Mouse (Mus musculus) lung, postnatal 10 days (tissue): ENCODE results near the gene Fundc2.

Experiments
- DNase-seq: peaks from one replicate; pipeline ENCODE4 v3.0.0; 2021

Fundc2 gene

DNA sequence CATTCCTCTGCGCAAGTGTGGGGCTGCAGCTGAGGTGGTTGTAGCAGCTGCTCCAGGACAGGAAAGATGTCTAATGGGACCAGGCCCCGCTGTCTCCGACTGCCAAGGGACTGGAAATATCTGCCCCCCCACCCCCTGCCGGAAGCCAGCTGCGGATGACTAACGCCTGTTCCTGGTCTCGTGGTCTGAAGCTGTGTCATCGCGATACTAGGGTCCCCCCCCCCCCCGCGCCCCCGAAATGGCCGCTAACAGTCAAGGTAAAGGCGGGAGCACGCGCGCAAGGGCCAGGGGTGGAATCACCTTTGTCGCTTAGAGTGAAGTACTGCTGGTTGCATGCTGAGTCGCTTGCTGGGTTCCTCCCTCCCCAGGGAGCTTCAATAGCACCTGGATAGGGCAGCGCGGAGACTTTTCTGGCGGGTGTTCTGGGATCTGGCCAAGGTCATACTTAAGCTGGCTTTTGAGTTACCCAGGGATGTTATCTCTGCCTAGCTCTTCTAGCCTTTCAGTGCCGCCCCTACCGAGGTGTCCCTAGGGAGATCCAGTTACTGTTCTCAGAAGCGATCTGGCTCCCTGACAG, at the start of gene Fundc2, which contains the start of gene F8:
Gene Fundc2 (plus strand): TSS at position 205 of the 577 bp plus-strand sequence.
Gene F8 (minus strand): TSS at position 421 of the 577 bp plus-strand sequence.
- peak; percentile 89 for DNase-seq

DNA sequence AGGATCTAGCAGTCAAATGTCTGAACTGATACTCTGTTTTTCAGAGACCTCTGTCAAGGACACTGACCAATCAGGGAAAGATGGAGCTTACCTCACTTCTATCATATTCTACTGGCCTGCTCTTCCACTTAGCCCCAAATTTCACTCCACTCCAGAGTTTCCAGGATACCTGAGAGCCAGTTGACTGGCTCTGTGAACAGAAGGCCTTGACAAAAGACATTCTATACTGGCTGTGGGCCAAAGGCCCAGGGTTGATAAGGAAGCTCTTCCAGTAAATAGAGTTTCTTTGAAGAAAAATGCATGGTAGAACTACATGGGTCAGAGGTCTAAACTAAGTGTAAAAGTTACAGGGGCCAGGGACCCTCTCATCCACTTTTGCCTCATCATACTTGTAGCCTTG, 12.0 kb upstream of the Fundc2 start:
- peak; percentile 3 for DNase-seq

DNA sequence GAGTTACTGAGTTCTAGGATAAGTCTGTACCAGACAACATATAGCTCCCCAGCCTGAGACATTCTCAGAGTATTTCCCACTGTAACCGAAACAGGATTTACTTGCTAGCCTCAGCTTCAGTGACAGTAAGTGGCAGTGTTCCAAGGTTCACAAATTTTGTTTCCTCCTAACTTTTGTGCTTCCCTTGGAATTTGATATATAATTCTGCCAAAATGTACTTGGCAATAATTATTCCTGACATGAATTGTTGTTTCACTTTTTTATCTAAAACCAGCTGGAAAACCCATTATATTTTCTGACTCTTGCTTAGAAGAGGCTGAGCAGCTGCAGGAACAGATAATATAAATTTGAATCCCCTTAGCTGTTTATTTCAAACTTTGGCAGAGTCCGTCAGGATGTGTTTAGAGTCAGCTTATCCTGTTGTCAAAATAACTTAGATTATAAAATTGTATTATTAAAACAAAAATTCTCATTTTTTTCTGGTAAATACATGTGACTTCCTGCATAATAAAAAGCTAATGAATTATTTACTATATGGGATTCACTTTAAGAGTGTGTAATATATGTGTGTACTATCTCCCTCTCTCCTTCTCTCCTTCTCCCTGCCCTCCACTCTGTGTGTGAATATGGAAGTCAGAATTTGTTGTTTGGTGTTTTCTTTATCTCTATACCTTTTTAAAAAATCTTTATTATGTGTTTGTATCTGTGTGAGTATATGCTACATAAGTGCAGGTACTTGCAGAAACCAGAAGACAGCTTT, 9.4 kb upstream of the Fundc2 start:
- DNase-seq, result peak; percentile 41

DNA sequence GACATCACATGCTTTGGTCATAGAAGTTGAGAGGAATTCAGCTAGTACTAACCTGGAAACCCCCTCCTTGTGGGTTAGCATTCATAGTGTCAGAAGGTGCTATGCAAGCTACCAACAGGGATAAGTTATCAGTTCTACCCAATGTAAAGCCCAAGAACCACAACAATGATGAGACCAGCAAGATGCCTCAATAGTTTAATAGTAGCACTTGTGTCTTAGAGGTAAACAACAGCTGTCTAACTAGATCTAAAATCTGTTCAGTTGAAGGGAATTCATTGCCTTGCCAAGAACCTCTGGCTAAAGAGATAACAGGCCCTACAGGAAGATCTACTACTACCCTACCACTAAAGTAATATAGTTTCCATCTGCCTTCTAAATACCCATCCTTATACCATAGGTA, 5.4 kb upstream of the Fundc2 start:
- DNase-seq, result no peak

DNA sequence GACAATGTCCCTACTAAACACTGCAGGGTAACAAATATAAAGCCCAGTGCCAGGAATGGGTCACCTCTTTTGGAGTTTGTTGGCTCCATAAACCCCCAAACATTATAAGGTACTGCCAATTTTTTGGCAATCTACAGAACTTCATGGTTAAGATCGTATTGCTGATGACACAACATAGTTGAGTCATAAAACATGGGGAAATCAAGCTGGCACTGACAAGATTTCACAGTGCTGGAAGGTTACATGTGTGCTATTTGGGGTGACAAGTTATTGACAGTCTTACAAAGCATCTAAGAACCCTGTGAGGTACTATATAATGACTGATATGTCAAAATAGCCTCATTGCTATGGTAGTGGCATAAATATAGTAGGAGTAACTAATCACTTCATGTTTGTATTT, 1.0 kb upstream of the Fundc2 start:
- DNase-seq, result no peak

DNA sequence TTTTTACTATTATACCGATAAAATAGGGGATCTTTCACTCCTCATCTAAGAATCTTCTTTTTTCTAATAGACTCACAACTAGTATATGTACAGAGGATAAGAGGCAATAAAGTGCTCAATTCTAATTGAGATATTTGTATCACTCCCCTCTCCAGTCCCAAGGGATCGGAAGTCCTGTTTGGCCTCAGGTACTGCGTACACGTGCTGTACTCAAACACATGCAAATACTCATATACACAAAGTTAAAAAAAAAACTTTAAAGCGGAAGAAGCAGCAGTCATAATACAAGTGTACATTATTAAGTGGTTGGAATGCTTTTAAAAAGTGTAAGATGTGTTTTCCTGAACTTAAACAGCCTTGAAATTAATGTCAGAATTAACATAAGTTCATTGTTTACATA, 500 bp upstream of the Fundc2 start:
- no peak for DNase-seq

DNA sequence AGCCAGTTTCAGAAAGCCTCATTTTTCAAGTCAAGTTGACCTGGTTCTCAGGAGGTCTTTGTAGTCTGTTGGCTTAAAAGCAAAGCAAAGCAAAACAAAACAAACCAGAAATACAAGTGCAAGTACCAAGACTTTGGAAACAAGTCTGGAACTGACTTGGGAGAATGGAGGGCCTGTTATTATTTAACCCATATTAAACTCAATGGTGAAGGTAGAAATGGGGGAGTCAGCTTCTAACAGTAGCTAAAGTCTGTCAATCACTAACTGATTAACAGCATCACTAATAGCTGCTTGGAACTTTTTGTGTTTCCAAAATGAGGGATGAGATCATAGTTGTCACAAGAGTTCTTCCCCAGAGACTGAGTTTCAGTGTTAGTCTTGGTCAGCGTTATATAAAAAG, 17.3 kb downstream of the Fundc2 start:
- DNase-seq, result no peak

DNA sequence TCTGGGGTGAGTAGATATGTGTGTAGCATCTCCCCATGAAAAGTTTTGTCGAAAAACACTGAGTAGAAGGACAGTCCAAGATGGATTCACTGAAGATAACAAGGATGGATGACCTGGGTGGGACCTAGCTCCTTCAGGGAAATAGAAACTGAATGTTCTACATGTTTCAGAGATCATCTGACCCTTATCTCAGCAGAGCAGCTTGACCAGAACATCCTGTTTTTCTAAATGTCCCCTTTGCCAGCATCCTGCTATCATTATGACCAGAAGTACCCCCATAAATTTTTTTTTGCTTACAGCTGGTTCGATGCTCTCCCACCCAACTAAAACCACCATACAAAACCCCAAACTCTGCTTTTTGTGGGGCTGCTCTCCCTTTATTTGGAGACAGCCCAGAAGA, 20.5 kb downstream of the Fundc2 start:
- peak; percentile 4 for DNase-seq

DNA sequence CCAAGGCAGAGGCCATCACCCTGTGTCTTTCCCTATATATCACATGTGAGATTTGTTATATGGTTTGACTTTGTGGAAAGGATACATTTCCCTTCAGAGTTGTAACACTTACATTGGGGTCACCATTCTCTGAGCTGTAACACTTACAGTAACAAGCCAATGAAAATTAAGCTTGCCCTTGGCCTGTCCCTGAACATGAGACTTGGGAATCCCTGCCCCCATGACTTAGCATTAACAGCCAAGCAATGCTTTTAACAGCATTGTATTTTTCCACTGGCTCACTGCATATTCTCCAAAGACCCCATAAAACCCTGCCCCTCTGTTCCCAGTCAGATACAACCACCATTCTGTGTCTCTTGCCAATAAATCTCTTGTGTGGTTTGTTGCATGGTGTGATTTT, 21.2 kb downstream of the Fundc2 start:
- no peak for DNase-seq

DNA sequence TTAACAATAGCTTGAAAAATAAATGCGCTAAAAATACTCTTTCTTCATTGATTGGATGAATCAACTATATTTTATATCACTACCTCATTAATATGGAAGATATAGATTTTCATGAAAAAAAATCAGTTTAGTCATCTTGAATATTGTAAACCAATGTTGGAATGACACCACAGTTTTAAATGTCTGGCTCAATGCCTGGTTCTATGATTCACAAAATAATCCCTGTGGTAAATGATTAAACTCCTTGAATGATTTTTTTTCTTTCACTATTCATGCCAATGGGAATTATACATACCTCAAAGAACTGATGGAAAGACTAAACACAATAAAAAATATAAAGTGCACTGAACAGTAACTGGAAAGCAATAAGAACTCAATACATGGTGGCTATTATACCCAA, 27.5 kb downstream of the Fundc2 start:
- DNase-seq, result no peak

DNA sequence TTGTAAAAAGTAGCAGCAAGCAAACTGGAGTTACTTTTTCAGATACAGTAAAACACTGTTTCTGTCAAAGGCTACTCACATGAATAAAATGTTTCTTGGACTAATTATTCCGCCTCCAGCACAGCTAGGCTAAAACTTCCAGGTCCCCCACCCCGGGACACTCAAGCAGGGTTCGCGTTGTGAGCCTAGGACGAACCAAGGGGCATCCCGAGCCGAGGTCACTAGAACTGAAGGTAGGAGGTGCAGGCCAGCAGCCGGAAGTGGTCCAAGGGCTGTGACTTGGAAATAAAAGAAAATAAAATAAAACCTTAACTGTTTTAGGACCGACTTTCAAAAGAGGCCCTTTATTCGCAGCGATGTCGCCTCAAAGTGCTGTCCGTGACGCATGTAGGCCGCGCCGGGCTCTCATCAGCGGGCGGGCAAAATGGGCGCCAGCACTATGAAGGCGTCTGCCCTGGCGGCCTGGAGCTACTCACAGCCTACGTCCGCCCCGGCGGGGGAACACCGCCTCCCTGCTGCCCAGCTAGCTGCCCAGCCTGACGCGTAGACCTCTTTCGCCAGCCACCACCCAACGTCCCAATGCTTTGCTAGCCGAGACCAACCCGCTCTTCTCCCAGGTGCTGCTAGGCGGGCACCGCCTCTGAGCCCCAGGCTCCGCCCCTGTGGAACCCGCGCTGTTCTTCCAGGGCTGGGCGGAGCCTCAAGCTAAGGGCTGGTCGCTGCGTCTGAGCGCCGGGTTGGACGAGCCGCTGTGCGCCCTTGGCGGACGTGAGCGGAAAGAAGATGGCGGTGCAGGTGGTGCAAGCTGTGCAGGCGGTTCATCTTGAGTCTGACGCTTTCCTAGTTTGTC, 34.0 kb downstream of the Fundc2 start, which contains the start of the genes Cmc4, Mtcp1 and Brcc3:
Gene Cmc4 (minus strand): TSS at position 649 of the 850 bp plus-strand sequence.
Gene Mtcp1 (minus strand): TSS at position 653 of the 850 bp plus-strand sequence.
Gene Brcc3 (plus strand): TSS at position 693 of the 850 bp plus-strand sequence.
- DNase-seq, result peak; percentile 92
